Mouse (Mus musculus) erythroblast, embryonic 14.5 days (primary cell): ENCODE measurements around the gene Lrr1. TPM values are rescaled to one million over a fixed set of nuclear protein-coding genes. Genes with fewer than 3 reads are reported as not detected.

Source experiments
- H3K27me3 ChIP-seq: 2 replicates; pipeline ENCODE4 v1.6.1; 2012; ENCODE audit warnings: inconsistent platforms; ENCODE audit not compliant: control insufficient read depth
- H3K36me3 ChIP-seq: 2 replicates; pipeline ENCODE4 v1.6.1; 2012; ENCODE audit warnings: mild to moderate bottlenecking, inconsistent platforms; ENCODE audit not compliant: control insufficient read depth
- H3K4me1 ChIP-seq: 2 replicates; pipeline ENCODE4 v1.6.1; 2012; ENCODE audit warnings: inconsistent platforms; ENCODE audit not compliant: control insufficient read depth
- H3K4me3 ChIP-seq: replicated peaks from 2 replicates; pipeline ENCODE3; 2012; ENCODE audit warnings: moderate library complexity, mild to moderate bottlenecking, inconsistent platforms
- H3K9me3 ChIP-seq: 2 replicates; pipeline ENCODE4 v1.6.1; 2012; ENCODE audit warnings: low read length, inconsistent platforms, mixed read lengths; ENCODE audit not compliant: control insufficient read depth
- GATA1 ChIP-seq: IDR thresholded peaks from 2 replicates; pipeline ENCODE4 v1.6.1; 2012; ENCODE audit warnings: low read length, inconsistent platforms, mixed read lengths
- TAL1 ChIP-seq: IDR thresholded peaks from 3 replicates; pipeline ENCODE4 v1.6.1; 2012; ENCODE audit warnings: low read length, inconsistent platforms, mixed read lengths
- polyA plus RNA-seq: library from polyadenylated mRNA; stranded (reverse); fragments of >175 nt; gene quantifications from 2 replicates; pipeline ENCODE4 v1.2.3, GENCODE M21; 2012

Lrr1 gene
- polyA plus RNA-seq, 1 experiment: 7.6 TPM

DNA sequence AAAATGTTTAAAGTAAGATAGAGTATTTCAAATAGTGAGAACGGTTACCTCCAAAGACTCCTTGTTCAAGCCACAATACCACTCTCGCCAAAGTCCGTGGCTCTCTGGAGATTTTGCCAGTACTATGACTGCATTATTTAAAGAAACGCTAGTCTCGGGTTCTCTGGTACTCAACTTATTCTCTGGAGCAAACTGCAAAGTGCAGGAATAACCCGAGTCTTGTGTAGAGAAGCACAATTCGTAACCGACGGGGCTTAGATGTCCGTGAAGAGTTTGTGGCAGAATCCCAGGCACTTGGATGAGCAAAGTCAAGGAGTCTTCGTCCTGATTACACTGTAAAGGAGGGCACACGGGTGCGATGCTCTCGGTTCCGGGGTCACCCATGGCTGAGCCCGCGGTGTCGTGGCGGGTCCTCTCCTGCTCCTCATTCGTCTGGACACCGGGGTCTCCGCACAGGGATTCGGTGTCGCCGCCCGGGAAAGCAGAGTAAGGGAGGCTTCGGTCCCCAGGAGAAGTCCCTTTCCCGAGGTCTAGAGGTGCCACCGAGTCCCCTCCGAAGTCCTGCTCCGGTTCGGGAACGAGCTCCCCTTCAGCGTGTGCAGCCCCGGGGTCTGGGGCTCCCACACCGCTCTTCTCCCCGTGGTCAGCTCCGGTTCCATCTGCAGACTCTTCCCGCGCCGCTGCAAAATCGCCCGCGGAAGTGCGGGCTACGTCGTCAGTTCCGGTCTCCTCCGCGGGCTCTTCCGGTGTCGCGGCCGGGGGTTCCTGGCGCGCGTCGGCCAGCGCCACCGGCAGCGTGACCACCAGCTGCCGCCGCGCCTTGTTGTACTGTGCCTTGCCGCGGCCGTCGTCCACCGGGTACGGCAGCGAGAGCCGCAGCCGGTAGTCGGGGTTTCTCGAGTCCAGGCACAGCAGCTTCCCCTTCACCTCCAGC is 28.1 kb downstream of the Lrr1 start, which contains the start of gene Gm49383:
TSS of gene Gm49383 (minus strand) at position 661 of the 934 bp plus-strand sequence.
- TF ChIP-seq GATA1: no peak
- no peak for TF ChIP-seq TAL1
- peaks cover 49% of the 10 kb centered on the region for H3K36me3 ChIP-seq
- no peaks in the 10 kb centered on the region for H3K27me3 ChIP-seq
- peaks cover 40% of the 10 kb centered on the region for H3K4me1 ChIP-seq
- H3K9me3 ChIP-seq: no peaks in the 10 kb centered on the region
- peak within 1 kb of the TSS; percentile 70 for H3K4me3 ChIP-seq

DNA sequence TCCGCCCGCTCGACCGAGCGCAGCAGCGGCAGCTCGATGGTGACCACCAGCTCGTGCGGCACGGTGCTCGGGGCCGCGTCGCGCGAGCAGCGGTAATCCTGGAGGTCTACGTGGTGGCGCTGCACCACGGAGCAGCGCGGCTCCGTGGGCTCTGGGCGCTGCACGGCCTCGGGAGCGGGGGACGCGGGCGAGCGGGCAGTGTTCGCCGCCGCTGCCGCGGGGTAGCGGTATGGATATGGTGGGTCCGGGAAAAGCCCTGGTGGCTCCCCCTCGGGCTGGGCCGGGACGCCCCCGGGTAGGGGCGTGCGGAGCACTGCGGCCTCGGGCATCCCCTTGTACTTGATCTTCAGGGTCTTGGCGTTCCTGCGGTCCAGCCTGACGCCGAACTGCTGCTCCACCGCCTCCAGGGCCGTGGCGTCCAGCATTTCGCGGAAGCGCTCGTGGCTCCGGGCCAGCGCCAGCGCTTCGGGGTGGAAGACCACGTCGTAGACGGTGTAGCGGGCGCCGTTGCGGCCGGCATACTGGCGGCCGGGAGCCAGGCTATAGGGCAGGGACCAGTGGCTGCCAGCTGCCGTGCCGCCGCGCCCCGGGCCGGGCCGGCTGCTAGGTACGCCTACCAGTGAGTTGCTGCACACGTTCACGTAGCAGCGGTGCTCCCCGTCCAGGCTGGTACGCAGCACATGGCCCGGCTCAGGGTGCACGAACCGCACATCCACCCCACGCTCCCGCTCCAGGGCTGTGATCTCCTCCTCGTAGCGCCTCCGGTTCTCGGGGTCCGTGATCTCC is 29.0 kb downstream of the Lrr1 start:
- H3K27me3 ChIP-seq: no peaks in the 10 kb centered on the region
- peaks cover 40% of the 10 kb centered on the region for H3K4me1 ChIP-seq
- no peak for TF ChIP-seq GATA1
- TF ChIP-seq TAL1: no peak
- peaks cover 49% of the 10 kb centered on the region for H3K36me3 ChIP-seq
- H3K4me3 ChIP-seq: peak overlapping the region; percentile 70
- H3K9me3 ChIP-seq: no peaks in the 10 kb centered on the region

DNA sequence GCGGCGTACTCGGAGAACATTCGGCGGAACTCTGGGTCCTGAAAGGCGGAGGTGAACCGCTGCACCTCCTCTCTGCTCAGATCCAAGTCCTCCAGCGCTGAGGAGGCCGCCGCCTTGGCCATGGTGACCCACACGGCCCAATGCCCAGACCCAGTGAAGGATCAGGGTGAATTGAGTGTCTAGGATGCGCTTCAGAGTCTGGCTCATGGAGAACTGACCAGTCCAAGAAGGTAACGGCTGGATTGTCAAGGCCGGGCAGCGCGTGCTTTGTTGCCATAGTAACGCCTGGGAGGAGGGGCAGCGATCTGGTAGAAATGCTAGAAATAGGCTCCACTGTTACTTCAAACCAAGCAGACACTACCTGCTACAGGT is 29.5 kb downstream of the Lrr1 start, which contains the start of gene Dnaaf2:
TSS of gene Dnaaf2 (minus strand) at position 266 of the 372 bp plus-strand sequence.
- no peak for TF ChIP-seq TAL1
- TF ChIP-seq GATA1: no peak
- peaks cover 49% of the 10 kb centered on the region for H3K36me3 ChIP-seq
- H3K4me3 ChIP-seq: peak within 1 kb of the TSS; percentile 70
- no peaks in the 10 kb centered on the region for H3K27me3 ChIP-seq
- no peaks in the 10 kb centered on the region for H3K9me3 ChIP-seq
- peaks cover 37% of the 10 kb centered on the region for H3K4me1 ChIP-seq

DNA sequence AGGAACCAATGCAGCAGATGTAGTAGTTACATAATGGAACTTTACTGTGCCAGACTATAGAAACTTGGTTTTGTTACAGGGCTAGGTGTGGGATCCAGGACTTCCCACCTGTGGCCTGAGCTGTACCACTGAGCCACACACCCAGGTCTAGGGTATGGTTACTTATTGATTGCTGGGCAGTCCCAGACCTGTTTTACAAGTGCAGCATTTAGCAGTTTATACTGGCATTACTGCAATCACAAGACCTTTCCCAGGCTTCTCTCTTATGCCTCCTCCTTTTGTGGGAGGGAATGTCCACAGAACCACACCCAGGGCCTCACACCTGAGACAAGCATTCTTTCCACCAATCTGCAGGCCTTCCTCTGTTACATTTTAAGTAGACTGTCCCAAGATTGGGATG is 30.4 kb downstream of the Lrr1 start:
- no peak for TF ChIP-seq GATA1
- no peak for TF ChIP-seq TAL1
- peaks cover 53% of the 10 kb centered on the region for H3K36me3 ChIP-seq
- H3K27me3 ChIP-seq: no peaks in the 10 kb centered on the region
- no peaks in the 10 kb centered on the region for H3K9me3 ChIP-seq
- peaks cover 33% of the 10 kb centered on the region for H3K4me1 ChIP-seq
- H3K4me3 ChIP-seq: peak overlapping the region; percentile 70

DNA sequence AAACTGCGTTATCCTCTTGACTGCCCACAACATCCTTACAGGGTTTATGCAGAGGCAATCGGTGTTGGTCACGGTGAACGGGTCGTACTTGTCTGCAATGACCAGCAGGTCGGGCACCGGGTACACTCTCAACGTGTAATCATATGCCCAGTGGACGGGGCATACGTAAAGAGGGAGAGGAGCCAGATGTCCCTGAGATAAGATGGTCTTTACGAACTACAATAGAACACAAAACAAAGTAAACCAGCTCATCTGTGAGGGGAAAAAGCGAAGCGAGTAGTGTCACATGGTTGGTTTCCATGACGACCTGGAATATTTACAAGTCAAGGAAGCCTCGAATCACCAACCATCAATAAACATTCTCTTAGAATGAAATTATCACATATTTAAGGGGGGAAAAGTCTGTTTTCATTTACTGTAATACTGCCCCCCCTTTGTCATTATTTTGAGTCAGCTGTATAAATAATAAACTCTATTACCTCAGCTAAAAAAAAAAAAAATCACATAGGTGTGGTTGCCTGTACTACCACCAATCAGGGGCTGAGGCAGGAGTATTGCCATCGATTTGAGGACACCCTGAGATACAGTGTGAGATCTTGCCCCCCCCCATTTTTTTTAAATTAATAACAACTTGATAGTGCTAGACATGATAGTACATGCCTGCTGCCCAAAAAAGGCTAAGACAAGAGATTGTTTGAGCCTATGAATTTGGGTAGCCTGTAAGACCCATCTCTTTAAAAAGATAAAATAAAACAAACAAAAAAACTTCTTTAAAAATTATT is 35.6 kb downstream of the Lrr1 start, which contains the start of gene Gm49384:
TSS of gene Gm49384 (minus strand) at position 216 of the 782 bp plus-strand sequence.
- Histone ChIP-seq H3K4me1 (peaks cover 5% of the 10 kb centered on the region), H3K4me3 (no peak within 1 kb of the TSS), H3K9me3 (no peaks in the 10 kb centered on the region), H3K36me3 (peaks cover 89% of the 10 kb centered on the region), H3K27me3 (no peaks in the 10 kb centered on the region)
- TF ChIP-seq GATA1 (no peak), TAL1 (no peak)

DNA sequence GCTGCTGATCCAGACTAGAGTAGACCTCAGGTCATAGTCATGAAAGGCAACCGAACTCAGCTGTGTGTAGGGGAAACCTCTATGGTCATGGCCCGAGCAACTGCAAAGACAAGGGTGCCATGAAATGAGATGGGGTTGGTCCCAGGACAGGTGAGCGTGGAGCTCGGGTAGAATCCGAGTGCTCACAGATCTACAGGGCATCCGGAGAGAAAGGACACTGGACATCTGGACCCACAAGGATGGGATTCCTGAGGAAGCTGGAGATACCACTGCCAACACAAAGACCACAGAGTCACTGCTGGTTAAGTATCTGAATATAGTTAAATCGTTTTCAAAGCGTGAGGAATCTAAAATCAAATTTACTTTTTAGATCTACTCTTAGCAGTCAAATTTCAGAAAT is 38.8 kb downstream of the Lrr1 start:
- H3K4me3 ChIP-seq: no peak overlapping the region
- no peaks in the 10 kb centered on the region for H3K27me3 ChIP-seq
- TF ChIP-seq GATA1 (no peak), TAL1 (no peak)
- H3K36me3 ChIP-seq: peaks cover 91% of the 10 kb centered on the region
- no peaks in the 10 kb centered on the region for H3K4me1 ChIP-seq
- H3K9me3 ChIP-seq: no peaks in the 10 kb centered on the region

DNA sequence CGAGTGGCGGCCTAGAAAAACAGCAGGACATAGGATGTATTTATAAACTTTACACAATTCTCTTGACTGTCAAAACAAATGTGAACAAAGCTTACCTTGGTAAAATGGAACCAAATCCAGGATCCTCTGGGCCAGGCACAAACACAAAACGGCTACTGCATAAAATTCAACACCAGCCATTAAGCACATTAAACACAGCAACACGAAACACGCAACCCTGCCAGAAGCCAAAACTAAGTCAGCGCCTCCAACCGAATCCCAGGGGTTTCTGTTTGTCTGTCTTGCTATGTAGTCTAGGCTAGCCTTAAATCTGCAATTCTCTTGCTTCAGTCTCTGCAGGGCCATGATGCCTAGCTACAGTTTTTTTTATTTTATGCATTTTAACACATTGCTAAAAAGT is 39.3 kb downstream of the Lrr1 start:
- TF ChIP-seq GATA1 (no peak), TAL1 (no peak)
- Histone ChIP-seq H3K9me3 (no peaks in the 10 kb centered on the region), H3K36me3 (peaks cover 90% of the 10 kb centered on the region), H3K27me3 (no peaks in the 10 kb centered on the region), H3K4me3 (no peak overlapping the region), H3K4me1 (no peaks in the 10 kb centered on the region)

DNA sequence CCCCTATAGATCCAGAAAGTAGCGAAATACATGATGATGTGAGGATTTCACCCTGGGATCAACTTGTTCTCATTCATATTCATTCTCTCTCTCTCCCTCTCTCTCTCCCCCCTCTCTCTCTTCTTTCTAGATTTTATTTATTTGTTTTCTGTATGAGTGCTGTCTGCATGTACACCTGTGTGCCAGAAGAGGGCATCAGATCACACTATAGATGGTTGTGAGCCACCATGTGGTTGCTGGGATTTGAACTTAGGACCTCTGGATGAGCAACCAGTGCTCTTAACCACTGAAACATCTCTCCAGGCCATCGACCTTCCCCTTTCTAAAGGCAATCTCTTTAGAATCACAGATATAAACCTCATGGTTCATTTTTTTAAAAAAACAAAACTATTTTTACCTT is 39.9 kb downstream of the Lrr1 start:
- H3K4me3 ChIP-seq: no peak overlapping the region
- H3K4me1 ChIP-seq: no peaks in the 10 kb centered on the region
- H3K9me3 ChIP-seq: no peaks in the 10 kb centered on the region
- peaks cover 89% of the 10 kb centered on the region for H3K36me3 ChIP-seq
- no peaks in the 10 kb centered on the region for H3K27me3 ChIP-seq
- no peak for TF ChIP-seq TAL1
- TF ChIP-seq GATA1: no peak
